Mouse (Mus musculus): ENCODE results near the gene Nfxl1.
"Not testable (repeated sequence)": the region's sequence is repeated elsewhere in the genome, so short reads cannot be mapped to it uniquely, and the experiment has no call there.

The Nfxl1 gene

DNA sequence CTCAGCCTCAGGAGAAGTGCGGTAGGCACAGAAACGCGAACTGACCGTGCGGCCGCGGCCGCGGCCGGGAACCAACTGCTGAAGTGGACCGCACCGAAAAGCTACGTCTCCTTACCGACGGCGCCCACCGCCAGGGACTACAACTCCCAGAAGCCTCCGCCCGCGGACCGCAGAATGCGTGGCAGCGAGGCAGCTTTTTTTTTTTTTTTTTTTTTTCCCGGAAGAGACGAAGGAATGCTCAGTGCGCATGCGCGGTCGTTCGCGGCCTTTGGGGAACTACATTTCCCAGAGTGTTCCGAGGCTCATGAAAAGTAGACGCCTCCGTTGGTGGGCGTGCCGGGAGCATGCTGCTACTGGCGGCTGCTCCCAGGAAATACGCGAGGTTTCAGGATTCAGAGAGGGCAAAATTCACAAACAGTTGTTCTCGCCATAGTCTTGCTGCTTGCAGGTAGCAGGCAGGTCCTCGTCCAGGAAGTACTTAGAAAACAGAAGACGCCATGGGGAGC is at the start of gene Nfxl1:
Gene Nfxl1 (minus strand): TSS at position 141 of the 506 bp plus-strand sequence.
- peak; percentile 99 for DNase-seq

DNA sequence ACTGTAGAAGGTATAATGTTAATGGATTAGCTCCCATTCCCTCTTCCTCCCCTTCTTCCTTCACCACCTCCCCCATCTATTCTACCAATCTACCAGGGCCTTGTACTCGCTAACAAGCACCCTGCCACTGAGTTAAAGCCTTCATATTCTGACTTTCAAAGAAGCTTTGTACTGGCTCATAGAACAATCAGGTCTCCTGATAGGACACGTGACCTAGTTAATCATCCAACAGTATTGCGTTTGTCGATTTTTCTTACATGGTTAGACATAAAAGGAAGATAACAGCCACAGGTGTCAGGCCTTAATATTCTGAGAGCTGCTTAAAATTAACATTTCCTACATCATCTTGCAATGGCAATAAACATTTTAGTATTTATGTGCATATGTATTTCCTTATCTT is 43.7 kb upstream of the Nfxl1 start:
- DNase-seq: no peak

DNA sequence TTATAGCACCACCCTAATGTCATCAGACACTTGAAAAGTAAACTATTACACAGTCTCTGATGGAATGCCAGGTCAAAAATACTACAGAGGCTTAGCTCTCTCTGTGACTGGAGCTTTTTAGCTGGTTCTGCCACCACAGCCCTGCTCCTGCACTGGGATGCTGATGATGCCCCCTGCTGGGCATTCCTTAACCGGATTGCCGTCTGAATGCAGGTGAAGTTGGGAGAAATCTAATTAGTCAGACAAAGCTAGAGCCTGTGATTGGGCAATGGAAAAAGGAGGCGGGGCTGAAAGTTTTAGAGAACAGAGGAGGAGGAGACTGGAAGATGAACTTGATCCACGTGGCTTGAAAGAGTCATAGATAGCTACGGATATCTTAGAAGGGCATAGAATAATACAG is 41.5 kb upstream of the Nfxl1 start:
- peak; percentile 70 for DNase-seq

GRCm38 (mm10) chr5:72587192-72587681 is 27.8 kb upstream of the Nfxl1 start, which contains the start of gene Gm5868:
Gene Gm5868, minus strand, starts transcription at chr5:72587551.
- peak; percentile 59 for DNase-seq

DNA sequence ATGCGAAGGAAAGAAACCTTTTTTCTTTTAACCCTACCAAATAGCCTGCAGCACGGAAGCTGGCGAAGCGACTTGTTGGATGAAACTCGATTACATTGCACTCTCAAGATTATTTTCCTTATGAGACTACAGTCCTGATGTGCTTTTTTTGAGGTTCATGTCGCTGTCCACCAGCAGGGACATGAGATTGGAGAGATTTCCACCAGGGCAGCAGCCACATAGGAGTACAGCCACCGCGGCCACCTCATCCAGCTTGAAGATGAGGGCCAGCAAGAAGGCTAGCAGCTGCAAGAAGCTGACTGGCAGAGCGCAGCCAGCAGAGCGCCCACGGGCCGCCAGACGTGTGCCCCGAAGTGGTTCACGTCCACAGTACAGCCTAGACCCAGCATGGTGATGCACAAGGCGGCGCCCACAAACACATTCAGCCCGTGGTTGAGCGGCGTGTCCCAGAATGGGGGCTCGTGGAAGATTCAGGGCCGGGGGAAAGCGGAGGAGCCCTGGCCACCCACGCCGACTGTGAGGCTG is 27.2 kb upstream of the Nfxl1 start:
- peak; percentile 12 for DNase-seq

DNA sequence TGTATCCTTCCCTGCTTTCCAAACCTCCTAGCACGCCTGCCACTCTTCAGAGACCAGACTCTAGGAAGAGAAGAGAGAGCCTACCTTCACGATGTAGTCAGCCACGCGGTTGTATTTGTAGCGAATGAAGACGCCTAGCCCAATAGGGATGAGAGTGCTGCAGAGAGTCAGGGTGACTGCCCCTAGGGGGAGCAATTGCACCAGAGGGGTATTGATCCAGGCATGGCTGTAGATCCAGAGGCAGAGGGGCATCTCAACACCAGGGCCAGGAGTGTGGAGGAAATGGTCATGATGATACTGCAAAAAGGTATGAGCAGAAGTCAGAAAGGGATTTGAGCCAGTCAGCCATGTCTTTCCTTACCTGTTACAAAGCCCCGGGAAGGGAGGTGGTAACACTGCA is 26.6 kb upstream of the Nfxl1 start:
- not testable (repeated sequence) for DNase-seq

- peak; percentile 30 for DNase-seq
Observed at GRCm38 (mm10) chr5:72580970-72581332, 21.5 kb upstream of the Nfxl1 start, which contains the start of gene Zar1. Gene Zar1, minus strand, starts transcription at chr5:72581254.

DNA sequence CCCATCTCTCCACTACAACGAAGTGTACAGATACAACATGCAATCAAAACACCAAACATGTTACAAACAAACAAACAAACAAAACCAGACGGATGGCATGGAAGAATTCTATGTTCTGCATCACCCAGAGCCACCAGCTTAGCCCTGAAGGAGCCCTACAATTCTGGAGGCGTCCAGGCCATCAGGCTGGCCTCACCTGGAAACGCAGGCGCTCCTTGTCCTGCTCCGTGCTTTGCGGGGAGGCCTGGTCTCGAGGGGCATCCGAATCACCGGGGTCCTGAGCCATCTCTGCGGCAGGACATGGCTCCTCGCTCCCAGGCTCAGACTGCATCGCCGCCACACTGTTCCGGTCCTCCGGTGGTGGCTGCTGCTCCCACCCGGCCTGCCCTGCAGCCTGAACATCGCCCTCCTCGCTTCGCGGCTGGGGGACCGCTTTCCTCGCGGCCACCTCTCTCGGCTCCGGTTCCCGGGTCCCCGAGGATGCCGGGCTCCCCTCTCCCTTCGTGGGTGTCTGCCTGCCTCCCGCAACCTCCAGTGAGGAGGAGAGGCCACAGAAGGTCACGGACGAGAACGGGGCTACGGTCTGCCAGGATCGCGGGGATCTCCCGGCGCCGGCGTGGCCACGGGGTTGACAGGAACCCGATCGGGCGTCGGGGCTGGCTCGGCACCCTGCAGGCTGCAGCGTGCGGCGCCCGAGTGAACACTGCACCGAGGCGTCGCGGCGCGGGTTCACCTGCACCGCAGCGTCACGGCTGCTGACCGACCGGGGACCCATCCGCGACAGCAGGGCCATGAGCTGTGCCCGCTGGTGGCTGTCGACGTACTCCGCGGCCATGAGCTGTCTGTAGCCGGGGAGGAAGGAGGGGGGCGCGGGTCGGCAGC is 20.8 kb upstream of the Nfxl1 start:
- peak; percentile 47 for DNase-seq

DNA sequence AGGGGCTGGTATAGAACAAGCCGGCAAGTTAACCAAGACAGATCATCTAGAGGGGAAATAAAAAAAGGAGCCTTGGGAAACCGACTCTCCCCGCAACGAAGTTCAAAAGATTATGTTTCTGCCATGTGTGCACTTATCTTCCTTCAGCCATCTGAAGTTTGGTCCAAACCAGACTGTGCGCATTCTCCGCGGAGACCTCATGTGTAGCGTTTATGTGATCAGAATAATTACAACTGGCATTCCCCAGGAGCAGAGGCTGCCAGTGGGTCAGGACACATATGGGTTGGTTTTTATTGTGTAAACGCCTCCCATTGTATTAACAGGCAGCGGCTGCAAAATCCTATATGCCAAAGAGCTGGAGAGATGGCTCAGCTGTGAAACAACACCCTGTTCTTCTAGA is 20.1 kb upstream of the Nfxl1 start:
- DNase-seq: peak; percentile 47

GRCm38 (mm10) chr5:72565621-72566020 is 6.1 kb upstream of the Nfxl1 start:
- DNase-seq: no peak

DNA sequence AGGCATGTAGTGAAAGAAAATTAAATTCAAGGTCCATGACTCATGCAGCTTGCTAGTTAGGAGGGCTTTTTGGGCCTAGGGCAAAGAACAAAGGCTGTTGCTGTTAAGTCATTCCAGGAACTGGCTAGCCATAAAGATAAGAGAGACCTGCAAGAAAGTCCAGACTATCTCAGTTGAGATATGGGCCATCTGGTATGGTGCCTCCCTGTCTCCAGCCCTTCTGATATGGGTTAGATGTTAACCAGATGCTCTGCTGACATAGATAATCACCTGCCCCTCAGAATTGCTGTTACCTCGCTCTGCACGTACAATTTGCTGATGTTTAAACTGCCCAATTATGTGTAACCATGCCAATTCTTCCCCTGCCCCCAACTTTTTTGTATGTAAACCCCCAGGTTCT is 3.7 kb upstream of the Nfxl1 start:
- not testable (repeated sequence) for DNase-seq

DNA sequence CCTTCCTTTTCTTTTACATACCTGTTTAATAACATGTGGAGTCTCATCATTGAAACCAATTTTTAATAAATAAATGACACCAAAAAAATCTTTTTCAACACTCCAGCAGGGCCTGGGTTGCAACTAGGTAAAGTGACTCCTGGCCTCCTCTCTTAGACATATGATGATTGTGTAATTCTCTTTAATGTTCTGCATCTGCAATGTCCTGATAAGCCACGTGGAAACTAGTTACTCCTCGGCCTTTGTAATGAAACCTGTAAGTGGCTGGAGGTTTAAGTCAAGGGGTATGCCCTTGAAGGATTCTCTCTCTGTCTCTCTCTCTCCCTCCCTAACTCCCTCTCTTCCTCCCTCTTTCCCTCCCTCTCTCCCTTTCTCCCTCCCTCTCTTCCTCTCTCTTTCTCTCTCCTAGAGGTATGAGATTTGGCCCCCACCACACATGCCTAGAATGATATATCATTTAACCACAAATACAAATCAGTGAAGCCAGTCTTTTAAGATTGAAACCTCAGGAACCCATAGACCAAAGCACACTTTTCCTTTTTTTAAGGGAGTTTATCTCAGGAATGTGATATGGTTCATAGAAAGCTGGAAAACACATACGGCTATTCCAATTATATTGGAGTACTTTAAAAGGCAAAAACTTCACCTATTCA is 1.6 kb upstream of the Nfxl1 start:
- no peak for DNase-seq

GRCm38 (mm10) chr5:72558716-72559526 is 563 bp downstream of the Nfxl1 start:
- peak; percentile 58 for DNase-seq

DNA sequence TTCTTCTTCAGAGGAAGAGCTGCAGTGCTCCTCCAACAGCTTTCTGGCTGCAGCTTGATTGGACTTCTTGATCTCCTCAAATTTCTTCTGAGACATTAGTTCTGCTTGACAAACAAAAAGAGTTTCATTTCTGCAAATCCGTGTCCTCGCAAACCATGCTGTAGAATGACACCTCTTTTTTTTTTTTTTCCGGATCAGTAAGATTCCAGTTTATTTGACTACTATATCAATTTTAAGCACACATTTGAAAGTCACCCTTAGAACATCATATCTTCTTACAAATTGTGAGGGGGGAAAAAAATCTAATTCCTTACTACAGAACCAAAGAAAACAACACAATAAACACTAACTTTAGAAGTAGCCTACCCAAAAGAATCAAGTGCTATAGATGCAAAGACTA is 3.2 kb downstream of the Nfxl1 start:
- DNase-seq: no peak

- DNase-seq: no peak
Observed at GRCm38 (mm10) chr5:72551209-72551608, 8.3 kb downstream of the Nfxl1 start.

- no peak for DNase-seq
Observed at GRCm38 (mm10) chr5:72528896-72529295, 30.6 kb downstream of the Nfxl1 start.

DNA sequence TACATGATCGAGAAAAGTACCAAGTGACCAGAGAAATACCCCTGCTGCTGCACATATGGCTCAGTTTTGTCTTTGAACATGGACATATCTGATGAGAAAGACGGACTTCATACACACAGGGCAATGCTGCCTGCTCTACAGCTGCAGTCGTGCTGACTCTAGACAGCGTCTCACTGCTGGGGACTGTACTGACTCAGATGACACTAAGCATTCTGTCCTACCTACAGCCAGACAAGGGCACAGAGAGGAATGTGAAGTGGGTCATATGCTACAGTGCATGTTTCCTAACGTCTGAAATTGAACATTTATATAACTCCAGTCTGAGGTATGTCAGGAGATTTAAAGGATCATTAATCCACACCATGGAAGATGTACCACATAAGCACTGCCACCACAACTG is 45.7 kb downstream of the Nfxl1 start:
- no peak for DNase-seq

GRCm38 (mm10) chr5:72505740-72506139 is 53.7 kb downstream of the Nfxl1 start:
- peak; percentile 56 for DNase-seq

DNA sequence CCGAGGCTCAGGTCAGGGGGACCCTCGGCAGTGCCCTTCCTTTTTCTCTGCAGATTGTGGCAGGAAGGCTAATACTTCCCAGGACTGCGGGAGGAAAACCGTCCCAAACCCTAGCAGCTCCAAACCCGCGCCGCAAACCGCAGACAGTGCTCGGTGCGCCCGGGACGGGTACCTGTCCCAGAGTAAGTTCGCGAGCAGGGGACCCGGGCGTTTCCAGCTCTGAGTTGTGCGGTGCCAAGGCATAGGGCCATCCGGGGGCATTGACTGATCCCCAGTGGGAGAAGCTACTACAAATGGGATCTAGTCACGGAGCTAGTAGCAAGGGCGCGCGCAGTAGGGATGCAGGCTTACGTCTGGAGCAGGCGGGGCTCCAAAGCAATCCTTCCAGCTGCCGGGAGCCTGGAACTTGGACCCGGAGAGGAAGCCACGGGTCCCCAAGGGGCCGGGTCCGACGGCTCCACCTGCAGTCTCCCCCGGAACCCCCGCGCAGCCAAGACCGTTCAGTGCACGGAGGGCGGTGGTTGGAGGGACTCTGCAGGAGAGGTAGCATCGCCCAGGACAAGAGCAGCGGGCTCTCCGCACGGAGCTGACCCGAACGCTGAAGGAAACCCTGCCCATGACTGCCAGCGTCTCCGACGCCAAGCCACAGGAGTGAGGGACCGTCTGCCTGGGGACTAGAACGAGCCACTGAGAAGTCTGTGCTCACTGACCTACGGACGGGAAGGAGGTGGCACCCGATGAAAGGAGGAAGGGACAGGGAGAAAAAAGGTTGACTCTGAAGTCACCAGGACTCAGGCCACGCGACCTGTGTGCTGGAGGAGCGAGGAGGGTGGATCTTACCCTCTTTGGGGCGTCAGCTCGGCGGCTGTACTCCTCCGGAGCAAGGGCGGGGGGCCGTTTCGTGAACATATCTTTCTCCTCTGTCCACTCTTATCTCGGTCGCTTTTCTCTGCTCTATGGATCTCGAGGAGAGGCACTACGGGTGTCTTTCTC is 55.7 kb downstream of the Nfxl1 start, which contains the start of gene Corin:
Gene Corin (minus strand): TSS at position 943 of the 993 bp plus-strand sequence.
- DNase-seq: peak; percentile 38

GRCm38 (mm10) chr5:72502778-72503177 is 56.7 kb downstream of the Nfxl1 start:
- no peak for DNase-seq

DNA sequence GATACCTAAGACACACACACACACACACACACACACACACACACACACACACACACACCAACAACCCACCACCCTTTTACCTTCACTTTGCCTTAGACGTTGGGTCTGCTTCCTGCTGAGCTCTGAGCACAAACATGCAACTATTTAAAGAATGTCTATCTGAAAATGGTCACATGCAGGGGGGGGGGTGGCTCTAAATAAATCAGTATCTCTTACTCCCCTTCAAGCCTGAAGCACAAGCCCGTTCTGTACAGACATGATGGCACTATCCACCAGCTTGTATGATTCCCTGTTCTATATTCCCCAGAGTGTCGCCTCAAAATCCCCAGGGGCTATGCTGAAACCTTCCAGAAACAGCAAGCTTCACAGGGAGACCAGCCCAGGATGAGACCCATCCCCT is 57.7 kb downstream of the Nfxl1 start:
- no peak for DNase-seq

All from embryo, embryonic 11 days (tissue).